Mouse (Mus musculus) telencephalon, adult 2 months (tissue): ENCODE measurements at regions not wholly inside any gene's neighbourhood (a gene's known extent, or its start where the extent isn't known, plus 50 kb on each side); places are given as distances from the start of the nearest gene placed in this dataset.
"Not testable (repeated sequence)": the region's sequence is repeated elsewhere in the genome, so short reads cannot be mapped to it uniquely, and the experiment has no call there.

Source experiments
- DNase-seq: peaks from one replicate; pipeline ENCODE4 v3.0.0-alpha.2; 2011; ENCODE audit warnings: low read depth, low spot score

DNA sequence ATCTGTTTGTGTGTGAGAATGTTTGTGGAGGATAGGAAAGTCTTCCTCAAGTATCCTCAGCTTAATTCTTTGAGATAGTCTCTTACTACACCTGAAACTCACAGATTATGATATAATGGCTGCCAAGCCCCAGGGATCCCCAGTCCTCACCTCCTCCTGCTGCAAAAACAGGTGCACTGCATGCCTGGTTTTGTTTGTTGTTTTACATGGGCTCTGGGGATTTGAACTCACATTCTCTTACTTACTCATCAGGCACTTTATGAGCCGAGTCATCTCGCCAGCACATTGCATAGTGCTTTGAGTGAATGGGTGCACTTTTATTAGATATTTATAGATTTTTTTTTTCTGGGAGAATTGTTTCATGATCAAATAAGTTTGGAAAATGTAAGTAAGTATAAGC lies 56.3 kb downstream of the Mterf1b start:
- DNase-seq, result no peak

DNA sequence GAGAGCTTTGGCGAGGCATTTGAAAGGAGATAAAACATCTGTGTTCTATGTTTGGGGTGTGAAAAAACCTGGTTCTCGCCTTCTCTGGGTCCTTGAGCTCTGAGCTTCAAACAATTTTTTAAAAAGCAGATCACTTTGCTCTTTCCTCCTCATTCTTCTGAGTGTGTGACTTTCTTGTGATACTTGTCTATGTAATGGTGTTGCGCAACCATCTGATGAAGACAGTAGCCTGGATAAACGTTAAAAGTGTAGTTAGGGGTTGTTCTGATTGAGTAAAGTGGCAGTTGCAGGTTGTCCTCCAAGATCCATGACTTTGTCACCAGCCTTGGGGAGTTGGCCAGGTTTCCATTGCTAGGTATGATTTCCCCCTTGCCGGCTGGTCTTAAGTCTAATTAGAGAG lies 62.1 kb downstream of the Mterf1b start:
- not testable (repeated sequence) for DNase-seq

DNA sequence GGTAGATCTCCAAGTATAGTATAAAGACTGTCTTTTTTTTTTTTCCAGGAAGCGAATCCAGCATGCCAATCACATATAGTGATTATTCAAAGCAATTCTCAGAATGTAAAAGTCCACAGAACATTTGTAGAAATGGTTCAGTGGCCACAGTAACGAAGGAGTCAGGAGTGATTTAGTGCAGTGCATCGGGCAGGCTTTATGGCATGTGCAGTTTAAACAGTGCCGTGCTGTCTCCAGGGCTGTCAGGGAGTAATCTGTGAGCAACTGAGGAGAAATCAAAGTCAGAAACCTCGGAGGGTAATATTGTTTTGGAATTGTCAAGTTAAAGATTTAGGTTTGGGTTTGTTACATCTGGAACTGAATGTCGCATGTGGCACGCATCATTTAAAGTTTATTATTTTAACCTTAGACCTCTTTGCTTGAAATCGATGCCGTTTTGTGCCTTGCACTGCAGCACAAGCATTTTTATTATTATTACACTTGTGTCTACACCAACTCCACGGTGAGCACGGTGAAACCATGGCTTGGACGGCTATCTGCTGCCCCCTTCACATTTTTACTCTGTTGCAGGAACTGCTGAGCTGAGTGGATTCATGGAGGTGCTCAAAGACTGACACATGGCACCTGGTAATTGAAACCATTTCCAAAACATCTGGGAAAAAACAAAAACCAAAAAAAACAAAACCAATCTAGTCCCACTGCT lies 65.0 kb downstream of the Mterf1b start:
- no peak for DNase-seq

DNA sequence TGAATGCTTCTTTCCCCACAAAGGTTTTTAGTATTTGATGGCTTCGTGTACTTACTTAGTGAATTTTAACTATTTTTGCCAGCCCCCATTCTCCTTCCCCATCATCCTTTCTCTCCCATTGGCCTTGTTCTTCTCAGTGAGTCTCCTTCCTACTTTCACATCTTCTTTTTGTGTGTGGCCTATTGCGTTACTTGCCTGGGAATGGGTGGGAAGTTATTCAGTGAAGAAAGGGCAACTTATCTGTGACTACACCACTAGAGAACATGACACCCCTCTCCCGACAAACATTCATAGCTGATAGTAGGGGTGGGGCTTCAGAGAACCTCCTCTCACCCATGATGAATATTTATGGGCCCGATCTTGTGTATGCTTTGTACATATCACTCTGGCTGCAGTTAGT lies 67.1 kb downstream of the Mterf1b start:
- no peak for DNase-seq

DNA sequence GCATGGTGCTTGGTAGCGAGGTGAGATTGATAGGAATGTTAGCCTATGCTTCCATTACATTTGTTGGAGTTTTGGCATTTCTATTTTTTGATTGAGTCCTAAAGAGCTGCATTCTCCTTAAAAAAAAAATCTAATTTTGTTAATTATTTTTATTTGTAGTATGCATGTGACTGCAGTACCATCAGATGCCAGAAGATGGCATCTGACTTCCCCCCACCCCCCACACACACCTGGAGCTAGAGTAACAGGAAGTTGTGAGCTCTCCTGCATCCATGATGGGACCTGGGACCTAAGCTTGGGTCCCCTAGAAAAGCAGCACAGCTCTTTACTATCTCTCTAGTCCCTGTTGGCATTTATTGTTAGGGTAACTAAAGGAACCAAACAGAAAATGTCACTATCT lies 70.5 kb downstream of the Mterf1b start:
- no peak for DNase-seq

DNA sequence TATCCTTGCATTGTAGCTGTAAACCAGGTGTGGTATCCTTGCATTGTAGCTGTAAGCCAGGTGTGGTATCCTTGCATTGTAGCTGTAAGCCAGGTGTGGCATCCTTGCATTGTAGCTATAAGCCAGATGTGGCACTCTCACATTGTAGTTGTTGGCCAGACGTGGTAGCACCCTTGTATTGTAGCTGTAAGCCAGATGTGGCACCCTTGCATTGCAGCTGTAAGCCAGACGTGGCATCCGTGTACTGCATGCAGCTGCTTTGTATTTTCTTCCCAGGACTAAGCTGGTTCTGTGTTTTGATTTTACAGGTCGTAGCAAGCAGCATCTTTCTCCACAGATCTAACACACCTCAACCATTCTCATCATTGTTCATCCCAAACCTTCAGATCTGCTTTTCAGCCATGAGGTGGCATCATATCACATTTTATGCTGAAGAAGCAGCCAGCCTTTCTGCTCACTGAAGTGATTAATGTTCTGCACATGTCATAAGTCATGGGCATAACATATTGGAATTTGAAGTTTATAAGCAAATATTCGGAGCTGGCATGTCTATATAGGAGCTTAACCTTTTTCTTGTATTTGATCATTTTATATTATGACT lies 71.5 kb downstream of the Mterf1b start:
- DNase-seq, result peak; percentile 27

DNA sequence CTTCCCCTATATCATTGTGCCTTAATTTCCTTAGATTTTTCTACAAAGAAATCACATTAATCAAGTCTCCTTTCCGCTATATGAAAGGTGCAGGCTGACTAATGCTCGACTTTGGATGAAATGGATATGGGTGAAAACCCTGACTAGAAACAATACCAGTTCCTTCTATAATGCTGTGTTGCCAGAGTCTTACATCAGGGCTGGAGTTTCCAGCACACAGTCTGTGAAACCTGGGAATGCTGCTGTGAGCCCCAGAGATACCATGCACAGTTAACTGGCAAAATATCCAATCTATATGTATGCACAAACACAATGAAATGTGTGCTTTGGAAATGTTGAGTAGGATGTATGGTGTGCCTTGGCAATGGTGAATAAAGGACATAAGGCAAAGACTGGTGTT lies 75.5 kb downstream of the Mterf1b start:
- DNase-seq, result no peak

DNA sequence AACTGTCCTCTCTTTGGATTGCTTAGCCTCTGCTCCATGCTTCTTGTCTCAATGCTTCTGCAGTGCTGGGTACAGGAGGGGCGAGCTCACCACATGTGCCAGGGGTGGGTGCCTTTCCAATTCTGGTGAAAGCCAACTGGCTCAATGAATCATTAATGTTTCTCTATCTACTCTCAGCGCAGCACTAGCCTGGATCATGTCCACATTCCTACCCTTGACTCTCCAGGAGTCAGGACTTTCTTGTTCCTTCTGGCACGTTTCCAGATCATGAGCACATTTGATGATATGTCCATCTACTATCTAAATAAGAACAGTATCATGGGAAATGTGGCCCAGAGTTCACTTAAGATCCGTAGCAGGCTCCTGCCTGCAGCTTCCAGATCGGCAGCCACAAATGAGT lies 80.8 kb downstream of the Mterf1b start:
- no peak for DNase-seq

DNA sequence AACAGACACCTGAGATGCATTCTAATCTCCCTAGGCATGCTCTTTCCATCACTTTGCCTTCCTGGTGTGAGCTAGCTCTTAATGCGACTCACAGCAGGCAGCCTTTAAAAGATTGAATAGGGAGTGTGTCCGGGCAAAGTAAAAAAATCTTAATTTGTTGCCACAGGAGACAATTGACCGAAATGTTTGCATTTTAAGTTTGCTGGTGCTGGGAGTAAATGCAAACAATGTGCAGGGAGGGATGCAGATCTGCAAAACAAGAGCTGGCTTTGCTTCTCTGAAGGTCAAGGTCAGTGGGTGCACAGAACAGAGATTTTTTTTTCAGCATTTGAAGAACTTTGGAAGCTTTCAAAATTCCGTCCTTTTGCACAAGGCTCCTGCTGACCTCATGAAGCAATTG lies 111.4 kb downstream of the Mterf1b start:
- no peak for DNase-seq

DNA sequence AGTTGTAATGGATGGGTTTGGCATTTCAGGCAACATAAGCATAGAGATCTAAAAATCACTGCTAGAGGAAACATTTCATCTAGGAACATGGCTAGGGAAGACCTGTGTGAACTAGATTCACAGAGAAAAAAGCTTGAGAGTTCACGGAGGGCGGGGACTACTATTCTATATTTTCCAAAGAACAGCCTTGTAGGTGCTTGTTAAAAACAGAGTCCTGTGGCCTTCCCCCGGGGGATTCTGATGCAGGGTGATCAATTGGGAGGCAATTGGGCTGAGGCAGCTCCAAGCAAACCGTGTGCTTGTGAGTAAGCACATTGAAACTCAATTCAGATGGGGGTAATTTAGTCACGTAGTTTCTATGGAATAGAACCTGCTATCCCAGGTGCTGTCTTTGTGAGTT lies 112.0 kb downstream of the Mterf1b start:
- DNase-seq, result no peak

DNA sequence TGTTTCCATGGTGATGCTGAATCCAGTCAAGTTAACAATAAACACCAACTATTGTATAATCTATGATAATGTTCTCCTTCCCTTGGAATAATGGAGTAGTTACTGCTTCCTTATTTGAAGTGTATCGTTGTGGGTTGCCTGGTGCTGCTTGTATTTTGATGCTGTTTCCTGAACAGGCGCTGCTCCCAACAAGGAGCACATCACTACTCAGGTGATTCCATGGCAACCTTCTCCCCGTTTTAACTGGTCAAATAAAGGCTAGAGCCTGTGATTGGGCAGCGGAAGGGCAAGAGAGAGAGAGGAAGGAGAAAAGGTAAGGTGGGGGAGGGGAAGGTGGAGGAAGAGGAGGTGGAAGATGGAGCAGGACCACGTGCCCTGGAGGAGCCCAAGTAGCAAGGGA lies 116.3 kb downstream of the Mterf1b start:
- DNase-seq, result no peak

DNA sequence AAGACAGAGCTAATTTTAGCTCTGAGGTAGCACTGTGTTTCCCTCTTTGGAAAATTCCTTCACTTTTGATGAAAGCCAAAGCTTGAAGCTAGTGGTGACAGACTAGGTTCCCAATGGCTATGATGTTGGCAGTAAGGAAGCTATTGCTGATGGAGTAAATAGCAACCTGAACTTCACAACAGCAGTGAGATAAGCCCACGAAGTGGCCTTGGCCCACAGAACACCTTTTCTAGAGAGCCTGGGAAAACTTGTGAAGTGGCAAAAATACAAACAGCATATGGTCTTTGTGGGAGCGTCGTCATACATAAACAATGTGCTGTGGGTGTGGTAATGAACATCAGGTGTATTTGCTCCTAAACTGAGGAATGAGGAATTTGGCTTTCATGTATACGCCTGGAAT lies 119.0 kb downstream of the Mterf1b start:
- DNase-seq, result no peak

DNA sequence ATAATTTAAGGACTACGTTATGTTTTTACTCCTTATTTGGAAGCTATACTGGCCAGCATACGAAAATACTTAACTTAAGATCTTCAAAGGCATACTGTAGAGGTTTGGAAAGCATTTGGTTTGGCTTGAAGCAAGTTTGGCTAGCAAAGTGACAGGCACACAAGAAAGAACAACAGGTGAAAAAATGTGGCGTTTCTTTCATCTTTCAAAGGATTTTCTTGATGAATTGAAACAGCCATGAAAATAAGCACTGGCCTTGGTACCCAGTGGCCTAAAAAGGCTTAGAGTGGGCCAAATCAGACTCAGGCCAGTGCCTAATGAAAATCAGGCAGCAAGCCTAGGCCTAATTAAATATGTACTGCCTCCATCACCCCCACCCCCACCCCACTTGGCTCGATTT lies 119.4 kb downstream of the Mterf1b start:
- no peak for DNase-seq

DNA sequence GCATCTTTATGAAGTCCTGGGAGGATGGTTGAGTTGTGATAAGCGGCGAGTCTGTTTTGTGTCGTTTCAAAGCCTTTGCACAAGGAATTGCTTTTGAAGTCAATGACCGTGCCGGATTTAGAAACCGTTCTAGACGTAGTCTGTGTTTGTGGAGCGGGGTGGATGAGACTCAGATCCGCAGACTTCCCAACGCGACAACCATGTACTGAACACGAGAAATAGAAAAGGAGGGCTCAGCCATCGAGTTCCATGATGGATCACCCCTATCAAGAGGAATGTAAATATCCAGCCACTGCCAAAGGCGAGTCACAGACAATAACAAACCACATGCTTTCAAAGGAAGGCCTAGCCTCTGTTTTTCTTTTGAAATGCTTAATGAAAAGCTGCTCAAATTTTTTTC lies 120.5 kb downstream of the Mterf1b start:
- DNase-seq, result no peak

DNA sequence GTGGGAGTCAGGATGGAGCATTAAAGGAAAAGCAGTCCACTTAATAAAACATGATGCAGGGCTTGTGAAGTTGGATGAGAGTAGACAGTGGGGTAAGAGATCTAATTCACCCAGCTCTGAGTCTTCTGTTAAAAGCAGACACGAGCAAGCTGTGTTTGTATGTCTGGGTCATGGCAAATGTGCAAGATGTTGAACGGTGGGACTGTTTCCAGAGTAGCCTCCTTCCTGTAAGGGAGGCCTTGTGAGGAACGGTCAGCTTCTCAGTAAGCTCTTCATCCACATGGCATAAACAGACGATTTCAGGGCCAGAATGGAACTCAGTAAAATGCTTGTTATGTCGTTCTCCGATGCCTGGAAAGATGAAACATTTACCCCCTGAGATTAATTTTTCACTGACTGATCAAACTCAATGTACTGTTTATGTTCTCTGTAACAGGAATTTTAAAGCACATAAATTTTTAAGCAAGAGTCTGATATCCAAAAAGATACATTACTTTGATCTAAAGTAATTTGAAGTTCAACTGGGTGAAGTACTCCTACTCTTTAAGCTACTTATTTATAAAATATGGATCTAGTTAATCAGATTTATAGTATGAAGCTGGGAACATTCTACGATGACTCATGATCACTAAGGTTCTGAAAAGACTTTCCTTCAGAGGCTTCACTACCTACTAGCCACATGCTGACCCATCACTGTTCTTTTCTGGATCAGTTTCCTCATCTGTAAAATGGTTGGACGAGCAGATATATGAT lies 130.6 kb downstream of the Mterf1b start:
- no peak for DNase-seq

DNA sequence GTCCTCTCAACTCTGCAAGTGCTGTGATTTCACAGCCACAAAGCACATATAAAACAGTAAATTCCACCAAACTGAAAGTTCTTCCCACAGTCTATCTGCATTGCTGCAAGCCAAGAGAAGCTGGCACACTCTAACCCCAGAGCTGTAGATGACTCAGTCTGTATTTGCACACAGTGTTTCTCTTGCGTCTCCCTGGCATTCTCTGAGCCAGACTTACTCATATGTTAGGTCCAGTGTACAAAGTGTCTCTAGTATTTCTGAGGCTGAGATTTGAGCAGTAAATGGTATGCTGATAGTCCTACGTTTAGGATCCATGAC lies 131.2 kb downstream of the Mterf1b start:
- no peak for DNase-seq

DNA sequence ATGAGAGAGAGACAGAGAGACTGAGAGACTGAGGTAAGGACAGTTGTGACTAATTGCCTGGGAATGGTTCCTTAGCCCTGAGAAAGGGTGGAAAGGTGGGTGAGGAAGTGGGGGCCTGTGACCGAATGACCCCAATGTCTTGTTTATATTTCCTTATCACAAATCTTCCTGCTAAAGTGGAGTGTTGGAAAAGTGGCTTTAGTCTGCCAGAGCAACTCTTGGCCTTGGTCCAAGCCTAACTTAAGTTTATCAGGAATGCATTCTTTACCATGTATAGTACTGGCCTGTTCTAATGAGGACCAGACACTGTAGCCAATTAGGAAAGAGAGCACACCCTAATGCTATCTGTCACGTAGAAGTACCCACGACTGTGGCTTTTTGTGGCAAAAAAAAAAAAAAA lies 133.6 kb downstream of the Mterf1b start:
- DNase-seq, result no peak

DNA sequence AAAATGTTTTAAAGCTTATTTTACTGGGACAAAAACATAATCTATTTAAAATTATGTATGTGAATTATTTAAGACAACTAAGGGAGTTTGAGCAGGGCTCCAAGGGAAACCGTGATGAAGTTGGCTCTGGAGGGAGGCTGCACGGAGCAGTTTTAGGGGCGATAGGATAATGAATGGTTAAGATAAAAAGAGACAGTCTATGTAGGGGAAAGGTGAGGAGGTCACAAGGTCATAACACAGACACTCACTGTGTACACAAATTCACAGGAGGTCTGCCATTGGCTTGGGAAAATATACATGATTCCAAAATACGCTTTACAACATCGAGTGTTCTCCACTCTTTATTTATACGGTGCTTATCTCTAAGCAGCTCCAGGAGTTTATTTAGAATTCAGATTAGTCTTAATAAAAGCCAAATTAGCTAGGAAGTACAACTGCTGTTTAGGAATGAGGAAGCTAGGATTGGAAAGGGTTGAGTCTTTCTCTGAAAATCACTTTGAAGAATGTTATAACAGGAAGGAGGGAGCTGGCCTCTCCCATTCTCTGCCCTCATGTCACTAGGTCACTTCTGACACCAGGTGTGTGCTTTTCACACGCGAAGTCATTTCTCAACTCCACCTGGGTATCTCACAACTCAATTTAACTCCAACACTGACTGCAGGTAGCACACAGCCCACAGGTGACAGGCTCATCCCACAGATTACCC lies 134.3 kb downstream of the Mterf1b start:
- no peak for DNase-seq

DNA sequence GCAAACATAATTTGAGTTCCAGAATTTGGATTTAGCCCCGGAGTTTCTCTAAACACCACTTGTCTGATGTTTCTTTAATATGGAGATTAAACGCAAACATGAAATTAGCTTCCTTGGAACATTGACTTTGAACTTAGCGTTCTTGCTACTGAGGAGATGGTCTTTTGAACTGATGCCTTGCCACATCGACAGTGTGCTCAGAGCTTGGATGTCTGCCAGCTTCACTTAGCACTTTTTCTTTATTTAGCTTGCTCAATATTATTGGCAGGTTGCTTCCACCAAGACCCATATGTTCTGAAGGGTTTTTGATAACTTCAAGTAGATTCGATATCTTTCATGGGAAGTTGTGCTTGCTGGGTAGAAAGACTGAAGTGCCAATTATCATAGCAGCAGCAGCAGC lies 143.5 kb downstream of the Mterf1b start:
- no peak for DNase-seq

DNA sequence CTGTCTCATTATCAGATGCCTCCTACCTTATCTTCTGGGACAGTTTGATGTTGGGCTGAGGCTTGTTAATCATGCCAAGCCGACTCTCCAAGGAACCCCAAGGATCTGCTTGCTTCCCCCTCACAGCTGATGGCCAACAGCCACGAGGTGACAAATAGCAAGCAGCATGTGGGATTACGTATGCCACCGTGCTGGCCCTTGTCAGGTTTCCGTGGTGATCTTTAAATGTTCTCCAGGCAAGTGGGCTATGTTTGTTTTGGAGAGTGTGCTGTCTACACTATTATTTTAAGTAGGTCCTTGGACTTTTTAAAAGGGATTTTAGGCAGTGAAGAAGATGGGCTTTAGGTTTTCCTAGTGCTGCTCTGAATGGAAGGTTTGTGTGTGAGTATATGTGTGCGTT lies 149.8 kb downstream of the Mterf1b start:
- DNase-seq, result no peak

DNA sequence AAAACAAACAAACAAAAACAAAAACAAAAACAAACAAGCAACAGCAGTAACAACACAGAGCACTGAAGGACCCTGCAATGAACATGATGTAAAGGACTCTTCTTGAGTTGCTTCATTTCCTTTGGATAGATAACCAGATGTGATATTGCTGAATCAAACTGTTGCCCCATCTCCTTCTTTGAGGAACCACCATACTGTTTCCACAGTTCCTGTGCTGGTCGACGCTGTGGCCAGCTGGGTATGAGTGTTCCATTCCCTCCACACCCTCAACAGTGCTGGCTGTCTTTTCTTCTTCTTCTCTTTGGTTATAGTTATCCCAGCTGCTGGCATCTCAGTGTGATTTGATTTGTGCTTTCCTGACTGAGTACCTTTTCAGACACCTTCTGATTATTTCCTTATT lies 152.3 kb downstream of the Mterf1b start:
- no peak for DNase-seq

DNA sequence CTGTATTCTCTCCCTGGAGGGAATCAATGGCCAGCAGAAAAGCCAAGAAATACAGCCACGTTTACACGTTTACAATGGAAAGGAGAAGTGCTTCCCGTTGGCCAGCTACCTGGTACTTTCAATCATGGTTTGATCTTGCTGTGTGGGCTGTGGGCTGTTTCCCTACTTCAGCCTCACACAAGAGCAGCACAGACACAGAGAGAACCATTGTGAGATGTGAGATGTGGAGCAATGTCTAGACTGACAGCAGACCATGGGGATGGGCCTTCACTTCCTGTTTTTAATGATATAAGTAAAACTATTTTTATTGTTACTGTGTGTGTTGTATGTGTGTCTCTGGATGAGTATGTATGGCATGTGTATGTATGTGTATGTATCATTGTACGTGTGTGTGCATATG lies 156.2 kb downstream of the Mterf1b start:
- no peak for DNase-seq

DNA sequence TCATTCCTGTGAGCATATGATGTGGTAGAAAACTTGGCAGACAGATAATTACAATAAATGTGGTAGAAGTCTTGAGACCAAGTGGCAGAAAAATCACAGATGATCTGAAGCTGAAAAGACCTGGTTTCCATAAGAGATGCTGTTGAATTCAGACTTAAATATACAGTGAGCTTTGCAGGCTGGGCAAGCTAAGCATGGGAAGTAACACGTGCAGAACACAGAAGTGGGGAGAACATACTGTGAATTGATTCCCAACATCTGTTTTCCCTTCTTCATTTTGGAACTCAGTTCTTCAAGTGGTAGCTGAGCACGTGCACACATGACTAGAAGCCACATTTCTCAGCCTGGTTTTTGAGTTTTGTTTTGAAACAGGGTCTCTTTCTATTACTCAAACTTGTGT lies 157.8 kb downstream of the Mterf1b start:
- DNase-seq, result peak; percentile 43
